Mouse (Mus musculus): ENCODE data around the gene Rpl6. TPM values are rescaled to one million over a fixed set of nuclear protein-coding genes. Genes with fewer than 3 reads are reported as not detected.

Rpl6 gene
- total and polyA plus RNA-seq, 3 experiments: 677 to 2,249 (median 1,317) TPM

DNA sequence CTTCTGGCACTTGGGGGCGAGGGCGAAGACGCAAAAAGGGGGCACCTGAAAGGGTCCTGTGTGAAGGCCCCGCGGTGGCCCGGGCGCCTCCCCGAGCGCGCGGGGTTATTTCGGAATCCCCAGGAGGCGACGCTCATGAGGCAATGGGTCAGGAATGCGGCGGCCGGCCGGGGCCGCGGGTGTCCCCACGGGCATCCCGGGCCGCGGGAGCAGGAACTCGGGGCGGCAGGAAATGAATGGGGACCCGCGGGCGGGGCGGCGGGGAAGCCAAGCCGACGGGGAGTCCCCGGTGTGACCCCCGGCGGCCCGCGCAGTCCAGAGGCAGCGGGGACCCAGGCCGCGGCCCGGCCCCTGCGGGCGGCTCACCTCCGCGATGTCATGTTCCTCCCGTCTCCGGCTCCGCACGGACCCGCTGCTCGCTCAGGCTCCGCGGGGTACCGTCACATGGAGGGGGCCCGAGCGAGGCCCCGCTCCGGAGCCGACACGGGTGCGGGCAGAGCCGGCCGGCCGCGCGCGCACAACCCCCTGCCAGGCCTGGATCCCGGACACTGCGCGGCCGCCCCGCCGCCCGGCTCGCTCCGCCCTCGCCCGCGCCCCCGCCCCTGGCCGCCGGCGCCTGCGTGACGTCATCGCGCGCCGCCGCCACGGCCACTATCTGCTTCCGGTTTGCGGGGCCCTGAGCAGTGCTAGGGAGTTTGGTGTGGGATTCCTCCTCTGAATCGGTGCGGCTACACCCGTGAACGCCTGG, 13.3 kb upstream of the Rpl6 start, which contains the start of gene Ptpn11:
Gene Ptpn11, minus strand, starts transcription at position 562 of the 748 bp plus-strand sequence.
- DNase-seq (ENCODE audit: low spot score): peak; percentile 85
- TF ChIP-seq GATA2 (IDR thresholded peaks at IDR 0.05; ENCODE audit: borderline replicate concordance, low read depth, low read length) (no peak), TAL1 (conservative IDR thresholded peaks at IDR 0.05; ENCODE audit: low read depth, low read length) (no peak), POLR2AphosphoS5 (IDR thresholded peaks at IDR 0.05; ENCODE audit: insufficient replicate concordance, low read depth, low read length) (no peak), CTCF (IDR thresholded peaks at IDR 0.05; ENCODE audit: low read depth, low read length) (no peak), GATA1 (IDR thresholded peaks at IDR 0.05; ENCODE audit: borderline replicate concordance, low read length) (no peak)
- peak; percentile 62 for ATAC-seq (ENCODE audit: extremely low read depth, insufficient number of reproducible peaks, low FRiP score, poor library complexity, severe bottlenecking)
- Histone ChIP-seq H3K27me3 (ENCODE audit: insufficient read depth, low read length) (no peaks in the 10 kb centered on the region), H3K9me3 (replicated peaks) (no peaks in the 10 kb centered on the region), H3K36me3 (replicated peaks) (peaks cover 28% of the 10 kb centered on the region), H3K4me1 (ENCODE audit: insufficient read depth, low read depth, low read length) (peaks cover 54% of the 10 kb centered on the region), H3K4me3 (ENCODE audit: low read depth, low read length) (peak within 1 kb of the TSS; percentile 92)

DNA sequence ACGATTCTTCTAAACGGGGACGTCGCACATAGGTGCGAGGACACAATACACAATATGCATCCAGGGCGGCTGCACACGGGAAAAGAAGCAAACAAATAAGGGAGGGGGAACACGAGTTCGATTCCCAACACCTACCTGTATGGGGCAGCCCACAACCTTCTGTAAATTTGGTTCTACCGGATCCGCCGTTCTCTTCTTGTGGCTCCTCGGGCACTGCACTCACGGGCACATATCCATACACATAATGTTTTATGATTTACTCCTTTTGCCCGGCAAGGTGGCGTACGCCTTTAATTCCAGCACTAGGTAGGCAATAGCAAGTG, 12.7 kb upstream of the Rpl6 start:
- no peak for DNase-seq (ENCODE audit: low spot score)
- Histone ChIP-seq H3K4me1 (ENCODE audit: insufficient read depth, low read depth, low read length) (peaks cover 50% of the 10 kb centered on the region), H3K4me3 (ENCODE audit: low read depth, low read length) (peak overlapping the region; percentile 92), H3K9me3 (replicated peaks) (no peaks in the 10 kb centered on the region), H3K27me3 (ENCODE audit: insufficient read depth, low read length) (no peaks in the 10 kb centered on the region), H3K36me3 (replicated peaks) (peaks cover 24% of the 10 kb centered on the region)
- no peak for ATAC-seq (ENCODE audit: extremely low read depth, insufficient number of reproducible peaks, low FRiP score, poor library complexity, severe bottlenecking)
- TF ChIP-seq TAL1 (conservative IDR thresholded peaks at IDR 0.05; ENCODE audit: low read depth, low read length) (no peak), GATA1 (IDR thresholded peaks at IDR 0.05; ENCODE audit: borderline replicate concordance, low read length) (no peak), GATA2 (IDR thresholded peaks at IDR 0.05; ENCODE audit: borderline replicate concordance, low read depth, low read length) (no peak), POLR2AphosphoS5 (IDR thresholded peaks at IDR 0.05; ENCODE audit: insufficient replicate concordance, low read depth, low read length) (no peak), CTCF (IDR thresholded peaks at IDR 0.05; ENCODE audit: low read depth, low read length) (no peak)

DNA sequence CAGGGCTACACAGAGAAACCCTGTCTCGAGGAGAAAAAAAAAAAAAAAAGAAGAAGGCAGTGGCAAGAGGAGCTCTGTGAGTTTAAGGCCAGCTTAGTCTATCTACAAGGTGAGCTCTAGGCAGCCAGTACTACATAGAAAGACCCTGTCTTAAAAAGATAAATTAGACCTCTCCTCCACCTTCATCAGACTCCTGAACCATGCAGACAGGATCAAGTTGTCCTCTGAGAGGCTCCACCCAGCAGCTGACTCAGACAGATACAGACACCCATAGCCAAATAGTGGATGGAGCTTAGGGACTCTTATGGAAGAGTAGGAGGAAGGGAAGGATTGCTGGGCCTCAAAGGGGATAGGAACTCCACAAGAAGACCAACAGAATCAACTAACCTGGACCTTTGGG, 10.1 kb upstream of the Rpl6 start:
- no peak for ATAC-seq (ENCODE audit: extremely low read depth, insufficient number of reproducible peaks, low FRiP score, poor library complexity, severe bottlenecking)
- Histone ChIP-seq H3K4me1 (ENCODE audit: insufficient read depth, low read depth, low read length) (peaks cover 51% of the 10 kb centered on the region), H3K4me3 (ENCODE audit: low read depth, low read length) (no peak overlapping the region), H3K36me3 (replicated peaks) (peaks cover 3% of the 10 kb centered on the region), H3K9me3 (replicated peaks) (no peaks in the 10 kb centered on the region), H3K27me3 (ENCODE audit: insufficient read depth, low read length) (no peaks in the 10 kb centered on the region)
- DNase-seq (ENCODE audit: low spot score): no peak
- TF ChIP-seq GATA2 (IDR thresholded peaks at IDR 0.05; ENCODE audit: borderline replicate concordance, low read depth, low read length) (no peak), POLR2AphosphoS5 (IDR thresholded peaks at IDR 0.05; ENCODE audit: insufficient replicate concordance, low read depth, low read length) (no peak), CTCF (IDR thresholded peaks at IDR 0.05; ENCODE audit: low read depth, low read length) (no peak), GATA1 (IDR thresholded peaks at IDR 0.05; ENCODE audit: borderline replicate concordance, low read length) (no peak), TAL1 (conservative IDR thresholded peaks at IDR 0.05; ENCODE audit: low read depth, low read length) (no peak)

DNA sequence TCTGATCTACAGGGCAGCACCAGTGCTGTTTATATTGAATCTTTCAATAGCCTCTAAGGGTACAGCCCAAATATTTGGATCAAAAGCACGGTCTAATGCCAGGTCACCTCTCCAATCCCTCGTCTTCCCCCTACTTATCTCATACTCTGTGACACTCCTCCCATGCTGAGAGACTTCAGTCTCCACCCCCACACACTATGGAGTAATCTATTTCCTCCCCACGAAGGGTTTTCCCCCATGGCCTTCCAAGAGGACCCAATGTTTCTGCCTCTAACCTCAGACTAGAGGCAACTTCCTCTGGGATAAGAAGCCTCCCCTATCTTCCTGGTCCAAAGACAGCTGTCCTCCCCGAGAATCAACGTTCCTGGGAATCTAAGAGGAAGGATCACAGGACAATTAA, 7.5 kb upstream of the Rpl6 start:
- Histone ChIP-seq H3K27me3 (ENCODE audit: insufficient read depth, low read length) (no peaks in the 10 kb centered on the region), H3K36me3 (replicated peaks) (no peaks in the 10 kb centered on the region), H3K4me1 (ENCODE audit: insufficient read depth, low read depth, low read length) (peaks cover 43% of the 10 kb centered on the region), H3K4me3 (ENCODE audit: low read depth, low read length) (no peak overlapping the region), H3K9me3 (replicated peaks) (no peaks in the 10 kb centered on the region)
- TF ChIP-seq CTCF (IDR thresholded peaks at IDR 0.05; ENCODE audit: low read depth, low read length): no peak
- TF ChIP-seq TAL1 (conservative IDR thresholded peaks at IDR 0.05; ENCODE audit: low read depth, low read length): no peak
- no peak for TF ChIP-seq GATA2 (IDR thresholded peaks at IDR 0.05; ENCODE audit: borderline replicate concordance, low read depth, low read length)
- no peak for TF ChIP-seq GATA1 (IDR thresholded peaks at IDR 0.05; ENCODE audit: borderline replicate concordance, low read length)
- TF ChIP-seq POLR2AphosphoS5 (IDR thresholded peaks at IDR 0.05; ENCODE audit: insufficient replicate concordance, low read depth, low read length): no peak
- DNase-seq (ENCODE audit: low spot score) (no peak), ATAC-seq (ENCODE audit: extremely low read depth, insufficient number of reproducible peaks, low FRiP score, poor library complexity, severe bottlenecking) (no peak)

DNA sequence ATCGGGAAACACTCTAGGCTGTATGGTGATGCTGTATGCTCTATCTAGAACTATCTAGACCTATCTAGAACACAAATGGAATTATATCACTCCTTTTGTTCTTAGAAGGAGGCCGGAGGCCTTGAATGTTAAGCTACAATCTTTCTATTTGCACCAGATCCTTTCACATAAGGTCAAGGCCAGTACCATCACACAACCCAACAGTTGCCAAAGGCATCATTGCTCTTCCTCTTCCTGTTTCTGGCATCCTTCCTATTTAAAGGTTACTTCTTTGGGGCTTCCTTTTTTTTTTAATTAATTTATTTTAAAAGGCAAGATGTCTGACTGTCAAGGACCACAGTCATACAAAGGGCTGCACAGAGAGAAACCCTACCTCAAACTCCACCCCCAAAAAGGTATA, 6.9 kb upstream of the Rpl6 start:
- H3K4me1 ChIP-seq (ENCODE audit: insufficient read depth, low read depth, low read length): peaks cover 41% of the 10 kb centered on the region
- H3K9me3 ChIP-seq (replicated peaks): no peaks in the 10 kb centered on the region
- no peaks in the 10 kb centered on the region for H3K36me3 ChIP-seq (replicated peaks)
- TF ChIP-seq GATA2 (IDR thresholded peaks at IDR 0.05; ENCODE audit: borderline replicate concordance, low read depth, low read length) (no peak), GATA1 (IDR thresholded peaks at IDR 0.05; ENCODE audit: borderline replicate concordance, low read length) (no peak), POLR2AphosphoS5 (IDR thresholded peaks at IDR 0.05; ENCODE audit: insufficient replicate concordance, low read depth, low read length) (no peak), CTCF (IDR thresholded peaks at IDR 0.05; ENCODE audit: low read depth, low read length) (no peak), TAL1 (conservative IDR thresholded peaks at IDR 0.05; ENCODE audit: low read depth, low read length) (no peak)
- DNase-seq (ENCODE audit: low spot score) (no peak), ATAC-seq (ENCODE audit: extremely low read depth, insufficient number of reproducible peaks, low FRiP score, poor library complexity, severe bottlenecking) (no peak)
- H3K4me3 ChIP-seq (ENCODE audit: low read depth, low read length): no peak overlapping the region
- no peaks in the 10 kb centered on the region for H3K27me3 ChIP-seq (ENCODE audit: insufficient read depth, low read length)

DNA sequence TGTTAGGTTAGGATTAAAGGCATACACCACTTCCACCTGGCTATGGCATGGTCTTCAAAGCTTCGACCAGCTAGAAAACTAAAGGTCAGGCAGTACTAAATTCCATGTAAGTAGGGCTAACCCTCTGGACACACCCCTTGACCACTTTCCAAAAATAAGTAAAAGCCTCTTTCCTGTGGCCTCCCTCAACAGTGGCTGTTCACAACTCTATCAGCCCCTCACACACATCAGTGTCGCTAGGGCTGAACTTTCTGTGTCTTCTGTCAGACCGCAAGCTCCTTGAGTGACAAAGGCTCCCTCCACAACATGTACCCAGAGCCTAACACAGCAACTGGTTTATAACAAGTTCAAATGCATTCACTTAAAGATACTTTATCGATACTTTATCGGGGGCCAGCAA, 5.9 kb upstream of the Rpl6 start:
- Histone ChIP-seq H3K4me3 (ENCODE audit: low read depth, low read length) (no peak overlapping the region), H3K4me1 (ENCODE audit: insufficient read depth, low read depth, low read length) (peaks cover 39% of the 10 kb centered on the region), H3K27me3 (ENCODE audit: insufficient read depth, low read length) (no peaks in the 10 kb centered on the region), H3K36me3 (replicated peaks) (no peaks in the 10 kb centered on the region), H3K9me3 (replicated peaks) (no peaks in the 10 kb centered on the region)
- no peak for DNase-seq (ENCODE audit: low spot score)
- no peak for ATAC-seq (ENCODE audit: extremely low read depth, insufficient number of reproducible peaks, low FRiP score, poor library complexity, severe bottlenecking)
- TF ChIP-seq POLR2AphosphoS5 (IDR thresholded peaks at IDR 0.05; ENCODE audit: insufficient replicate concordance, low read depth, low read length) (no peak), TAL1 (conservative IDR thresholded peaks at IDR 0.05; ENCODE audit: low read depth, low read length) (no peak), GATA2 (IDR thresholded peaks at IDR 0.05; ENCODE audit: borderline replicate concordance, low read depth, low read length) (no peak), GATA1 (IDR thresholded peaks at IDR 0.05; ENCODE audit: borderline replicate concordance, low read length) (no peak), CTCF (IDR thresholded peaks at IDR 0.05; ENCODE audit: low read depth, low read length) (no peak)

Data from G1E (cell line).